1 mouse cellular context compared by ENCODE assay signal in the genomic region with DNA sequence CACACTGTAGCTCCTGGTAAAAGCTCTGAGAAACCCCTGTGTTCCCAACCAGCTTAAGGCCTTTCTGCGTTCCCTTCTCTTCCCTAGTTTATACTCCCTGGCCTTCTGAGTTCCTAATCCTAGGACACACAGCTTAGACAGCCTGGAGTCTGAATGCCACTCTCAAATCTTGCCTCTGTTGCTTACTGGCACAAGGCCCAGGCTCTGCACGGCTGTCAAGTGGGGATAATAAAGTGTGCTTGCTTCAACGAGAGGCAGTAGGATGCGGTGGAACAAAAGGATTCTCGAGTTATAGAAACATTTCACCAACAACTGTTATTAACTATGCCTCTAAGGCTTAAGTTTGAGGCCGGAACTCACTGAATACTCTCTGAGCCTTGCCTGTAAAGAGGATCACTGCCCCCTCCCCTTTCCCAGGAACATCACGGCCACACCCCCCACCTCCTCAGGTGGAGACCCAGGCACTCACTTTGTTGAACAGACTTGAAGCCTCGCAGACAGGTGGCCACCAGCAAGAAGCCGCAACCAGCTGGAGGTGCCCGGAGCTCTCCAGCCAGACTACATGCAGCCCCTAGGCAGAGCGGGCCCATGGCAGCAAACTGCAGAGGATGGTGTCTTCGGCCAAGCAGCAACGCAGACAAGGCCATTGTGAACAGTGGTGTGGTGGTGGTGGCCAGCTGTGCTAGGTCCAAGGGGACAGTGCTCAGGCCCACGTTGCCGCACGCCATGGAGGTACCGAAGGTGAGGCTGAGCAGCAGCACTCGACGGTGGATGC.
TF ChIP-seq lines count a peak whose summit lies in the region.

No protein-coding gene starts in this region.

TF ChIP-seq in ES-E14, 5 proteins besides CTCF, POLR2A, EP300 and RAD21:
- TF ChIP-seq CHD2 (IDR thresholded peaks at IDR 0.05; ENCODE audit: low read depth, low read length) (no peak), ZNF384 (IDR thresholded peaks at IDR 0.05; ENCODE audit: low read depth, low read length) (no peak), MAFK (IDR thresholded peaks at IDR 0.05; ENCODE audit: insufficient read depth, low read depth, low read length) (no peak), ZC3H11A (IDR thresholded peaks at IDR 0.05; ENCODE audit: borderline replicate concordance, low read depth, low read length) (no peak), HCFC1 (IDR thresholded peaks at IDR 0.05; ENCODE audit: borderline replicate concordance, insufficient read depth, low read length) (no peak)
